Mouse (Mus musculus): Measurements from ENCODE around the gene Syngr4.
"Not testable (repeated sequence)": the region's sequence is repeated elsewhere in the genome, so short reads cannot be mapped to it uniquely, and the experiment has no call there.

Syngr4 gene

DNA sequence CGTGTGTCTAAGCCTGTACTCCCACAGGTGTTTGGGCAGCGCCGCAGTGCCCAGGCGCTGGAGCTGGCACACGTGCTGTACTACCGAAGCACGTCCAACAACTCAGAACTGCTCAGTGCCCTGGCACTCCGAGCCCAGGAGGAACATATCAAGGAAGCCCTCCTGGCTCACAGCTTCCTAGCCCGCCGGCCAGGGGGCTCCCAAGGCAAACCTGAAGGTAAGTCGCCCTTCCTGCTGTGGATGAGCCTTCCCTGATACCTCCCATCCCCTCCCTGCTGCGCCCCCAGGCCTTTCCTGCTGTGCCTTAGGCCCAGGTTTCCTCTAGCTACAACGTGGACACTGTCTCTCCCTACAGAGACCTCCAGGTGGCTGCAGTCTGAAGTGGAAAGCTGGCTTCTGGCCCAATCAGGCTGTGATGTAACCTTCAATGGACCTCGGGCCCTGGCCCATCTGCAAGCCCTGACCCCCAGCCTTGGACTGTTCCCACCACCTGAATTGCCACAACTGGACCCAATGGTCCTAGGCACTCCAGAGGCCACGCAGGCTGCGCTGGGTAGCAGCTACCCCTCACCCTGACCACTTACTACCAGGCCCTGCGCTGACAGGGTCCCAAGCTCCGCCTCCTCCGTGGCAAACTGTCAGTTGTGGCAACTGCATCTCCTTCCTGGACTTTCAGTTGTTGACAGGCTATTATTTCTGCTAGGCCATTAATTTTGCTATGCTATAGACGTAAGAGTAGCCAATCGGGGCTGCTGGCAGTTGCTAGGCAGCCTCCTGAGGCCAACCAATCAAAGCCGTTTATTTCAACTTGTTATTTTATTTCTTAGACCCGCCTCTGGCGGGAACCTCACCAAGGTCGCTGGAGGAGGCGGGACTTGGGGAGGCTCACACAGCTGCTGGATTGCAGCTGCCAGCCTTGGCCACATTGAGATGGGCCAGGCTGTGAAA, 19.8 kb upstream of the Syngr4 start:
- DNase-seq (ENCODE audit: low spot score in 2 of 2): peak; percentile 67 to 69

GRCm38 (mm10) chr7:45915011-45915410, 18.5 kb upstream of the Syngr4 start:
- DNase-seq (ENCODE audit: low spot score in 2 of 2): no peak

DNA sequence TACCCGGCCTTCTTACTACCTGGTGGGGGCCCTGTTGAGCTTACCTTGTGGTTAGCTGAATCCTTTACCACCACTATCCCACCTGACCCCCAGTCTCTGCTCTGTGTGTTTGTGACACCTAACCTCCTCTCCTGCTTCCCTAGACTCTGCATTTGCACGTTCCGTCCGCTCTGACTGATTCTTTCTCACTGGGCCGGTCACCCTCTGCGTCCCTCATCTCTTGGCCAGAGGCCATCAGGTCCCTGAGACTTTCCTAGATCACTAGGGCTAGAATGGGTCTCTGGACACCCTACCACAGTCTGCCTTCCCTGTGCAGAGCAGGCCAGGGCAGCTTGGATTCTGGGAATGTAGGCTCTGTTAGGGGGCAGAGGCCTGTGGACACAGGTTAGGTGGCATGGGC, 17.6 kb upstream of the Syngr4 start:
- DNase-seq (ENCODE audit: low spot score in 2 of 2): no peak

DNA sequence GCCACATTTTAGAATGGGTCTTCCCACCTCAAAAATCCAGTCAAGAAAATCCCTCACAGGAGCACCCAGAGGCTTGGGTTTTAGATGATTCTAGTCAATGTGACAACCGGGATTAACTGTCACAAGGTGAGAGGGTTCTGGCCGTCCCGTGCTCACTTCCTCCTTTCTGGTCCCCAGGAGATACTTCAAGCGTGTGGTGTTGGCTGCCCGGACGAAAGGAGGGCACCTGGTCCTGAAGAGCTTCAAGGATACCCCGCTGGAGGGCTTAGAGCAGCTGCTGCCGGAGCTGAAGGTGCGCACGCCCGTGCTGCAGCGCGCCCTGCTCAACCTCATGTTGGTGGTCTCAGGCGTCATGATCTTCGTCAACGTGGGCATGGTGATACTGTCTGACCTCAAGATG, 12.6 kb upstream of the Syngr4 start:
- no peak for DNase-seq (ENCODE audit: low spot score in 2 of 2)

DNA sequence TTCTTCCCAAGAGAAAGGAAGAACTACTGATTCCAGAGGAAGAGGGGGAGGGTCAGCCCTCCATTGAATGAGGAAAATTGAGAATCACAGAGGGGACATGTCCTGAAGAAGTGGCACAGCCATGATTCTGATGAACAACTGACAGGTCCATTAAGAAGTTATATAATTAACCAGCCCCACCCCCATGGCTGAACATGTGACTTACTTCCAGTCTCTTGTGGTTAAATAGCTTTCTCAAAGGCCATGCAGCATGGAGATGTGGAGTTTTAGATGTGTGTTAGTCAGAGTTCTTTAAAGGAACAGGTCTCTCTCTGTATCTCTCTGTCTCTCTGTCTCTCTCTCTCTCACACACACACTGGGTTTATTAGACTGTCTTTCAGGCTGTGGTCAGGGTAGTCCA, 11.9 kb upstream of the Syngr4 start:
- no peak for DNase-seq (ENCODE audit: low spot score in 2 of 2)

GRCm38 (mm10) chr7:45906622-45907021, 10.1 kb upstream of the Syngr4 start:
- DNase-seq (ENCODE audit: low spot score in 2 of 2): no peak

DNA sequence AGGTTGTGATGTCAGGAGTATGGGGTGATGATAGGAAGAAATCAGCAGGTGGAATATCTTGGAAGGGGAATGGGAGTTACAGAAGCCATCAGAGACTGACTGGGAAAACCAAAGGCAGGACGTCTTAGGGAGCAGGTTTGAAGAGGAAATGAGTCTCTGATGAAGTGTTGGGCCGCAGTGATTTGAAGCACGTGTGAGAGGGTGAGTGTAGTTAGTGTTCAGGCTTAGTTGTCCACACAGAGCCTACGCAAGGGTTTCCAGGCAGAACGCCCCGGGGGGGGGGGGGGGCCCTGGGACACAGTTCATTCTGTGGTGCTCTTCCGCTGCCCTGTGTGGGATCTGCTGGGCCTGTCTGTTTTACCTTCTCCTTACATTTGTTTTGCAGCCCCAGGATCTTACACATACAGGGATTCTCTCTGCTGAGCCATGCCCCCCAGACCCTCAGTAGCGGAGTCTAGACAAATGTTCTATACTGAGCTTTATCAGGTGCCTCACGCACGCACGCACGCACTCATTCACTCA, 6.0 kb upstream of the Syngr4 start:
- DNase-seq (ENCODE audit: low spot score in 2 of 2): no peak

DNA sequence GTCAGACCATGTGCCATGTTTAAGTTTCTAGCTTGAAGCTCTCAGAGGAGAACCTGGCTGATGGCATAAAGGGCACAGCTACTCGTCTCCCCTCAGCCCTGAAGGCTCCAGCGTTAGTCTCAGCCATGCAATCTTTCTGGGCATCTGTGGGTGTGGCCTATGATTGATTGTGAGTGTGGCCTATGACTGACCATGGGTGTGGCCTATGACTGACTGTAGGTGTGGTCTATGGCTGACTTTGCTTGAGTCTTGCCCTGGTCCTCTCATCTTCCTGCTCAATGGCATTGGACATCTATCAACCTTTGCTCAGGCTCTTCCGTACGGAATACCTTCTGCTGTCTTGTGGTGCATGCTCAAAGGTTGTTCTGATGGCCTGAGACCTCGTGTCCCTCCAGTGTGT, 5.0 kb upstream of the Syngr4 start:
- DNase-seq (ENCODE audit: low spot score in 2 of 2): no peak

GRCm38 (mm10) chr7:45898125-45898524, 1.6 kb upstream of the Syngr4 start:
- DNase-seq (ENCODE audit: low spot score in 2 of 2): not testable (repeated sequence)

DNA sequence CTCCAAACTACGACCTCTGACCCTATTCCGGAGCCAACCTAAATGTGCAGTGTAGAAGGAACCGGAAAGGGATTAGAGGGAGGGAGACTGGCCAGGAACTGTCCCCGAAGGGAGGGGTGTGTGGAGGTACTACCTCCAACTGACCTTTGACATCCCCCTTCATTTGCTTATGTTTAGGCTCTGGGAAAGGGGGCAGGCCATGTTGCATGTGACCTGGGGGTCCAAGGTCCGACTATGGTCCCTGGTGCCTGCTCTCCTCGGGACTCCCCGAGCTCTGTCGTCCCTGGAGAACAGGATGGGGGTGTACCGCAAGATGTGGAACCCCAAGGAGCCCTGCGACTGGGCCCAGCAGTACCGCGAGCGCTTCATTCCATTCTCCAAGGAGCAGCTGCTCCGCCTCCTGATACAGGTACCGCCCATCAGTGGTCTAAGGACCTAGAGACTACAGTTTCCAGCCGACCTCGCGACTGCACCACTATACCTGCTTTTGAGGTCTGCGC, 794 bp upstream of the Syngr4 start:
- peak in 1 of 2 experiments; percentile 54 for DNase-seq (ENCODE audit: low spot score in 2 of 2)

DNA sequence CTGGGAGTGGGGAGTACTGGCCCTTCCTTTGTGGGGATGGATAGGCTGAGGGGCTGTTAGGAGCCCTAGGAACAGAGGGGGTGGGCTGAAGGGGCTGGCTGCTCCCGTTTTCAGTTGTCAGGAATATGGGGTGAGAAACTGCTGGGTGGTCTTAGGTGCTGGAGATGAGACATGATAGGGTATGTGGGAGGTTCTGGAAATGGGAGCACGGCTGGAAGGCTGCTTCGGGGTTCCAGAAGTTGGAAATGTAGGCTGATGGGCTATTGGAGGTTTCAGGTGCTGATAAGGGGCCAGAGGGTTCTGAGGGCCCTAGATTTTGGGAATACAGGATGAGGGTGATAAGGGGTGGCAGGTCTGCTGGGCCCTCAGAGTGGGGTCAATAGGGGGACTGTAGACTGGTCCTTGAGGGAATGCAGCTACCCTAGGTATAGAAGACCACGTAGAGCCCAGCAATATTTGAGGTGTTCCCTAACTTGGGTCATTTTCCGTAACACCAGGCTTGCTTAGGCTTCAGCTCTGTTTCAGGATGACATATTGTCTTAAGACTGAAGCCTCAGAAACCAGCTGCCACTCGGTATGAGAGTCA, 490 bp downstream of the Syngr4 start:
- no peak for DNase-seq (ENCODE audit: low spot score in 2 of 2)

- DNase-seq (ENCODE audit: low spot score in 2 of 2): no peak
These were observed 3.9 kb downstream of the Syngr4 start for GRCm38 (mm10) chr7:45892651-45893050.

DNA sequence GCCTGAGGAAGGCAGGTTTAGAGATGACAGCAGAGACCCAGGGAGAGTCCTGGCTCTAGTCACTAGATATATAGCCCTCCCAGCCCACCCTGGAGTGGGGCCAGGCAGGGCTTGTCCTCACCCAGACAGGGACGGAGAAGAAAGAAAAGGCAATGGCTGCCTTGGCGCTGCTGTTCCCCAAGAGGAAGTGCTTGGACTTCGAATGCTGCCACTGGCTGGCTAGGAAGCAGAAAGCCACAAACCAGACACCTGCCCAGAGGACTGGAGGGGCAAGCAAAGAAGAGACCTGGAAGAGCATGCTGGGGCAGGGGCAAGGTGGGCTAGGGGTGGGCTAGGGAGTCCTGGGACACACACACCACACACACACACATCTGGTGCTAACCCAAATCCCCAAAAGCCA, 9.3 kb downstream of the Syngr4 start:
- no peak for DNase-seq (ENCODE audit: low spot score in 2 of 2)

GRCm38 (mm10) chr7:45881011-45881410, 15.5 kb downstream of the Syngr4 start:
- DNase-seq (ENCODE audit: low spot score in 2 of 2): no peak

- no peak for DNase-seq (ENCODE audit: low spot score in 2 of 2)
These were observed 16.0 kb downstream of the Syngr4 start for GRCm38 (mm10) chr7:45880531-45880930.

- DNase-seq (ENCODE audit: low spot score in 2 of 2): not testable (repeated sequence)
These were observed 18.2 kb downstream of the Syngr4 start, which contains the start of gene Grin2d for GRCm38 (mm10) chr7:45878278-45878677. Grin2d (minus strand) TSS chr7:45878378.

- DNase-seq (ENCODE audit: low spot score in 2 of 2): no peak
These were observed 19.6 kb downstream of the Syngr4 start for GRCm38 (mm10) chr7:45876895-45877294.

- peak in 1 of 2 experiments; percentile 22 for DNase-seq (ENCODE audit: low spot score in 2 of 2)
These were observed 23.2 kb downstream of the Syngr4 start for GRCm38 (mm10) chr7:45873061-45873947.

DNA sequence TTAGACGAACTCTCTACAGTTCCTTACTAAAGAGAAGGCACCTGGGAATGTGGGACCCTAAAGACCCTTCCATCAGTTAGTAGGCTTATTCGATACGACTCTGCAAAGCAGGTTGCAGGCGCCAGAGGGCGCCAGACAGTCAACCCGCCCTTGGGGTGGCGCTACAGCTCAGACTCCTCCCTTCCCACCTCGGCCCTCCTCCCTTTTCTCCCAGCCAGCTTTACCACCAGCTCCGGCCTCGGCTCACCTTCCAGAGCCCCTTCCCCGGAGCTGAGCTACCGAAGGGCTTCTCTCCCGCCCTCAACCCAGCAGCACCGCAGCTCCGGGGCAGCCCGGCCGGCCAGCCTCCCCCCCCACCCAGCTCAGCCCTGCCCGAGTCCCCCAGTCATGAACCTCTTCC, 23.9 kb downstream of the Syngr4 start, which contains the start of gene Kdelr1:
Gene Kdelr1, plus strand, starts transcription at position 149 of the 400 bp plus-strand sequence.
- DNase-seq (ENCODE audit: low spot score in 2 of 2): peak; percentile 79 to 82

- DNase-seq (ENCODE audit: low spot score in 2 of 2): no peak
These were observed 26.0 kb downstream of the Syngr4 start for GRCm38 (mm10) chr7:45870282-45871058.

DNA sequence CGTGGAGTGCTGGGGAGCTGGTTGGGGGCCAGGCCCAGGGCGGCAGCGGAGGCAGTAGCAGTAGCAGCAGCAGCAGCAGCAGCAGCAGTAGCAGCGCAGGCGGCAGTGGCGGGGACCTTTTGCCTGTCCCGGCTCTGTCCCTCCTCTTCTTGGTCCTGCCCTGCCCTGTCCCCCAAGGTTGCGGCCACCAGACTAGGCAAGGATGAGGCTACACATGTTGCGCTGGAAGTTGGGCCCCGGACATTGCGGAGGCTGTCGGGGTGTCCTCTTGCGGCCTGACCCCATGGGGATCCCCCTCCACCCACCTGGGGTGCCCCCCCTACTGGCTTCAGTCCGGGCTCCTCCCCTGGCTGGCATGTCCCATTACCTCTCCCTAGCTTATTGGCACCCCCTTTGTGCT, 26.7 kb downstream of the Syngr4 start:
- no peak for DNase-seq (ENCODE audit: low spot score in 2 of 2)

Measured in right cerebral cortex, postnatal 36 days (tissue).